Mouse (Mus musculus): ENCODE measurements around the gene Hist2h4. TPM values are rescaled to one million over a fixed set of nuclear protein-coding genes. Genes with fewer than 3 reads are reported as not detected.
"Not testable (repeated sequence)": the region's sequence is repeated elsewhere in the genome, so short reads cannot be mapped to it uniquely, and the experiment has no call there.

The Hist2h4 gene
- polyA plus RNA-seq, 1 experiment, result 0.42 TPM

- Histone ChIP-seq H3K4me3 (ENCODE audit: control insufficient read depth, low read depth, low read length) (no peak overlapping the region), H3K27ac (ENCODE audit: control insufficient read depth, insufficient read depth, low read depth, low read length) (no peak overlapping the region), H3K4me1 (ENCODE audit: control insufficient read depth, insufficient read depth, low read length) (no peaks in the 10 kb centered on the region), H3K27me3 (ENCODE audit: control insufficient read depth, insufficient read depth, low read length) (no peaks in the 10 kb centered on the region), H3K36me3 (ENCODE audit: control insufficient read depth, insufficient read depth, low read length) (no peaks in the 10 kb centered on the region)
- TF ChIP-seq POLR2A (IDR thresholded peaks at IDR 0.05; ENCODE audit: control insufficient read depth, low read depth, low read length), result no peak
- no peak for TF ChIP-seq CTCF (IDR thresholded peaks at IDR 0.05; ENCODE audit: control insufficient read depth, insufficient read depth, insufficient replicate concordance, low read depth, low read length)
Measured at GRCm38 (mm10) chr3:96226695-96227648, 36.1 kb downstream of the Hist2h4 start.

- Histone ChIP-seq H3K4me1 (ENCODE audit: control insufficient read depth, insufficient read depth, low read length) (no peaks in the 10 kb centered on the region; the same call in 1 of the 2 replicates), H3K27ac (ENCODE audit: control insufficient read depth, insufficient read depth, low read depth, low read length) (no peak overlapping the region), H3K27me3 (ENCODE audit: control insufficient read depth, insufficient read depth, low read length) (no peaks in the 10 kb centered on the region), H3K36me3 (ENCODE audit: control insufficient read depth, insufficient read depth, low read length) (no peaks in the 10 kb centered on the region), H3K4me3 (ENCODE audit: control insufficient read depth, low read depth, low read length) (no peak overlapping the region)
- TF ChIP-seq CTCF (IDR thresholded peaks at IDR 0.05; ENCODE audit: control insufficient read depth, insufficient read depth, insufficient replicate concordance, low read depth, low read length) (no peak), POLR2A (IDR thresholded peaks at IDR 0.05; ENCODE audit: control insufficient read depth, low read depth, low read length) (no peak)
Measured at GRCm38 (mm10) chr3:96225421-96225820, 37.7 kb downstream of the Hist2h4 start.

GRCm38 (mm10) chr3:96222774-96223173 is 40.3 kb downstream of the Hist2h4 start:
- Histone ChIP-seq H3K36me3 (ENCODE audit: control insufficient read depth, insufficient read depth, low read length) (no peaks in the 10 kb centered on the region), H3K4me3 (ENCODE audit: control insufficient read depth, low read depth, low read length) (peak overlapping the region; percentile 14; the same call in 1 of the 2 replicates), H3K27ac (ENCODE audit: control insufficient read depth, insufficient read depth, low read depth, low read length) (no peak overlapping the region), H3K4me1 (ENCODE audit: control insufficient read depth, insufficient read depth, low read length) (peaks cover 2% of the 10 kb centered on the region), H3K27me3 (ENCODE audit: control insufficient read depth, insufficient read depth, low read length) (no peaks in the 10 kb centered on the region)
- no peak for TF ChIP-seq POLR2A (IDR thresholded peaks at IDR 0.05; ENCODE audit: control insufficient read depth, low read depth, low read length)
- TF ChIP-seq CTCF (IDR thresholded peaks at IDR 0.05; ENCODE audit: control insufficient read depth, insufficient read depth, insufficient replicate concordance, low read depth, low read length), result no peak

- no peaks in the 10 kb centered on the region for H3K27me3 ChIP-seq (ENCODE audit: control insufficient read depth, insufficient read depth, low read length)
- no peaks in the 10 kb centered on the region for H3K36me3 ChIP-seq (ENCODE audit: control insufficient read depth, insufficient read depth, low read length)
- peak overlapping the region; percentile 86 for H3K4me3 ChIP-seq (ENCODE audit: control insufficient read depth, low read depth, low read length)
- peak overlapping the region; percentile 83; the same call in 1 of the 2 replicates for H3K27ac ChIP-seq (ENCODE audit: control insufficient read depth, insufficient read depth, low read depth, low read length)
- TF ChIP-seq POLR2A (IDR thresholded peaks at IDR 0.05; ENCODE audit: control insufficient read depth, low read depth, low read length), result no peak
- TF ChIP-seq CTCF (IDR thresholded peaks at IDR 0.05; ENCODE audit: control insufficient read depth, insufficient read depth, insufficient replicate concordance, low read depth, low read length), result no peak
- peaks cover 2% of the 10 kb centered on the region for H3K4me1 ChIP-seq (ENCODE audit: control insufficient read depth, insufficient read depth, low read length)
Measured at GRCm38 (mm10) chr3:96221640-96222038, 41.5 kb downstream of the Hist2h4 start.

- Histone ChIP-seq H3K36me3 (ENCODE audit: control insufficient read depth, insufficient read depth, low read length) (no peaks in the 10 kb centered on the region), H3K4me1 (ENCODE audit: control insufficient read depth, insufficient read depth, low read length) (peaks cover 2% of the 10 kb centered on the region), H3K27ac (ENCODE audit: control insufficient read depth, insufficient read depth, low read depth, low read length) (peak within 1 kb of the TSS; percentile 83), H3K27me3 (ENCODE audit: control insufficient read depth, insufficient read depth, low read length) (no peaks in the 10 kb centered on the region), H3K4me3 (ENCODE audit: control insufficient read depth, low read depth, low read length) (peak within 1 kb of the TSS; percentile 86)
- 0 out of 2 replicates have a peak, but pooled peaks have one; percentile 54 for TF ChIP-seq POLR2A (IDR thresholded peaks at IDR 0.05; ENCODE audit: control insufficient read depth, low read depth, low read length)
- TF ChIP-seq CTCF (IDR thresholded peaks at IDR 0.05; ENCODE audit: control insufficient read depth, insufficient read depth, insufficient replicate concordance, low read depth, low read length), result no peak
Measured at GRCm38 (mm10) chr3:96220765-96221639, 42.1 kb downstream of the Hist2h4 start, which contains the start of the genes Hist2h2ac and Hist2h2be. TSS of gene Hist2h2ac (minus strand) at chr3:96220880. TSS of gene Hist2h2be (plus strand) at chr3:96221119.

GRCm38 (mm10) chr3:96220131-96220764 is 42.9 kb downstream of the Hist2h4 start:
- H3K36me3 ChIP-seq (ENCODE audit: control insufficient read depth, insufficient read depth, low read length); H3K4me1 ChIP-seq (ENCODE audit: control insufficient read depth, insufficient read depth, low read length); H3K27me3 ChIP-seq (ENCODE audit: control insufficient read depth, insufficient read depth, low read length): not testable (repeated sequence)
- TF ChIP-seq POLR2A (IDR thresholded peaks at IDR 0.05; ENCODE audit: control insufficient read depth, low read depth, low read length), result peak; percentile 64
- Histone ChIP-seq H3K4me3 (ENCODE audit: control insufficient read depth, low read depth, low read length) (peak overlapping the region; percentile 86), H3K27ac (ENCODE audit: control insufficient read depth, insufficient read depth, low read depth, low read length) (peak overlapping the region; percentile 83)
